Mouse (Mus musculus) megakaryocyte, embryonic 14.5 days (primary cell): ENCODE measurements around the gene Pitpnm3.

ENCODE experiments used
- FLI1 ChIP-seq: IDR thresholded peaks from 2 replicates; pipeline ENCODE4 v1.6.1; 2012; ENCODE audit warnings: low read length, inconsistent platforms, mixed read lengths
- GATA1 ChIP-seq: IDR thresholded peaks from 3 replicates; pipeline ENCODE4 v1.6.1; 2012; ENCODE audit warnings: mixed read lengths, low read length, inconsistent platforms, borderline replicate concordance

GRCm38 (mm10) chr11:72021015-72021414 is 114.6 kb downstream of the Pitpnm3 start:
- TF ChIP-seq GATA1 (no peak), FLI1 (no peak)
